Mouse (Mus musculus): ENCODE measurements around the gene Wdfy4. TPM values are rescaled to one million over a fixed set of nuclear protein-coding genes. Genes with fewer than 3 reads are reported as not detected.

The Wdfy4 gene
- total RNA-seq, 2 experiments from 2014 or later, result 0.41 to 0.42 TPM

GRCm38 (mm10) chr14:33099111-33099510 lies 86.2 kb downstream of the Wdfy4 start:
- intact Hi-C loops (cut with DNase I), result no loop called here
- DNase-seq, result no peak
- TF ChIP-seq CTCF (IDR thresholded peaks at IDR 0.05), result no peak
- Histone ChIP-seq H3K27ac (no peak overlapping the region), H3K4me3 (no peak overlapping the region)

GRCm38 (mm10) chr14:33096462-33096861 lies 88.8 kb downstream of the Wdfy4 start:
- no peak for TF ChIP-seq CTCF (IDR thresholded peaks at IDR 0.05)

GRCm38 (mm10) chr14:33083326-33083725 lies 102.0 kb downstream of the Wdfy4 start:
- Histone ChIP-seq H3K27ac (no peak overlapping the region), H3K4me3 (no peak overlapping the region)
- no peak for DNase-seq
- intact Hi-C loops (cut with DNase I), result no loop called here
- TF ChIP-seq CTCF (IDR thresholded peaks at IDR 0.05), result no peak

More at GRCm38 (mm10) chr14:33096462-33096861, 88.8 kb downstream of the Wdfy4 start:
- intact Hi-C loops (cut with DNase I), result no loop called here
- no peak overlapping the region for H3K4me3 ChIP-seq
- H3K27ac ChIP-seq, result no peak overlapping the region
- no peak for DNase-seq

GRCm38 (mm10) chr14:33082301-33082700 lies 103.0 kb downstream of the Wdfy4 start:
- intact Hi-C loops (cut with DNase I), result no loop called here
- no peak for TF ChIP-seq CTCF (IDR thresholded peaks at IDR 0.05)
- Histone ChIP-seq H3K27ac (no peak overlapping the region), H3K4me3 (no peak overlapping the region)
- no peak for DNase-seq

DNA sequence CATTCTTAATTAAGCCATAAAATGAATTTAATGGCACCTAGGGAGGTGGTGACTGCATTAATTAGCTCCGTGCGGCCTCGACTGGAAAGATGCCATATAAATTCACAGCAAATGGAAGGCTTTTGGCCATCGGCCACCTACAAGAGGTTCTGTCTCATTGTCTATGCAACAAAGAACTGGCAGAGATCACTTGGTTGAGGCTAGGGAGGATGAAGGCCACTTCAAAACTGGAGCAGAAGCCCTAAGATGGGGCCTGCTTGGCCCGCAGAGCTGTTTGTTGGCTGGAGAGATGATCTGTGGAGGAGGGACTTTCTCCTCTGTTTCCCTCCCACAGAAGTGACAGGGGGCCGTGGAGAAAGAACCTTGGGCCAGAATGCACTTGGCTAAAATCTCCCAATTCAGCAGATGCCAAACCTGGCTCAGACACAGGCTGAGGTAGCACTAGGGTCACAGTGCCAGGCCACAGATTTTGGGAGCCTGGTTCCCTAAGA lies 103.9 kb downstream of the Wdfy4 start:
- TF ChIP-seq CTCF (IDR thresholded peaks at IDR 0.05), result no peak
- intact Hi-C loops (cut with DNase I), result no loop called here
- Histone ChIP-seq H3K27ac (no peak overlapping the region), H3K4me3 (no peak overlapping the region)
- no peak for DNase-seq

DNA sequence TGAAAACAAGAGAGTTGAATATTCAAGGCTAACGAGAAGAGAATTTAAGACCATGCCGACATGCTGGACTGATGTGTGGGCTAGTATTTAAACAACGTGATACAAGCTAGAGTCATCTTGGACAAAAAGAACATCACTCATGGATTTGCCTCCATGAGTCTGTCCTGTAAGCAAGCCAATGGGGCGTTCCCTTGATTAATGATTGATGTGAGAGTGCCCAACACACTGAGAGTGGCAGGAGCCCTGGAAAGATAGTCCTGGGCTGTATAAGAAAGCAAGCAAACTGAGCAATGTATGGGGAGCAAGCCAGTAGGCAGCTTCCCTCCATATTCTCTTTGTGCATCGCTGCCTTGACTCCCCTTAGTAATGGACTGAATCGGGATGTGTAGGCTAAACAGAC lies 106.7 kb downstream of the Wdfy4 start:
- intact Hi-C loops (cut with DNase I), result no loop called here
- TF ChIP-seq CTCF (IDR thresholded peaks at IDR 0.05), result no peak
- no peak for DNase-seq
- Histone ChIP-seq H3K27ac (no peak overlapping the region), H3K4me3 (no peak overlapping the region)

GRCm38 (mm10) chr14:33078110-33078509 lies 107.2 kb downstream of the Wdfy4 start:
- Histone ChIP-seq H3K4me3 (no peak overlapping the region), H3K27ac (no peak overlapping the region)
- no peak for TF ChIP-seq CTCF (IDR thresholded peaks at IDR 0.05)
- DNase-seq, result no peak
- intact Hi-C loops (cut with DNase I), result no loop called here

DNA sequence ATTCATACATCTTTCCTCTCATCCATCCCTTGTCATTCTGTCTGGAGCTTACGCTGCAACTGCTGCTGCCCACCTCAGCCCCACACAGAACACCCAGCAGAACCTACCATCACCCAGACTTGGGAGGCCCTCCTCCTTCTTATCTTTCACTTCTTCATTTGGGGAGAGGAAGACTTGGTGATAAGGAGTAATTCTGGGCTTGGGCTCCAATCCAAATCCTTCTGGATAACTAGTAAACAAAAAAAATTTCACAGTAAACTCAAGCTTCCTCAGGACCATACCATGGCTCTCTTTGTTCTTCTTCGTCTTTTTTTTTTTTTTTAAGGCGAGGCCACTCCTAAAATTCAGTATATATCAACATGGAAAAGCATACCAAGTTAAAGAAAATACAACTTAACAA lies 112.0 kb downstream of the Wdfy4 start:
- H3K4me3 ChIP-seq, result no peak overlapping the region
- DNase-seq, result no peak
- no peak for TF ChIP-seq CTCF (IDR thresholded peaks at IDR 0.05)
- intact Hi-C loops (cut with DNase I), result no loop called here
- H3K27ac ChIP-seq, result no peak overlapping the region

GRCm38 (mm10) chr14:33072351-33072750 lies 113.0 kb downstream of the Wdfy4 start:
- TF ChIP-seq CTCF (IDR thresholded peaks at IDR 0.05), result no peak
- no peak for DNase-seq
- intact Hi-C loops (cut with DNase I), result no loop called here
- no peak overlapping the region for H3K27ac ChIP-seq
- H3K4me3 ChIP-seq, result no peak overlapping the region

GRCm38 (mm10) chr14:33067676-33068075 lies 117.6 kb downstream of the Wdfy4 start:
- DNase-seq, result no peak
- intact Hi-C loops (cut with DNase I), result no loop called here
- no peak overlapping the region for H3K27ac ChIP-seq
- no peak for TF ChIP-seq CTCF (IDR thresholded peaks at IDR 0.05)
- H3K4me3 ChIP-seq, result no peak overlapping the region

- Histone ChIP-seq H3K27ac (no peak overlapping the region), H3K4me3 (no peak overlapping the region)
- no peak for TF ChIP-seq CTCF (IDR thresholded peaks at IDR 0.05)
- no peak for DNase-seq
- intact Hi-C loops (cut with DNase I), result no loop called here
Observed at GRCm38 (mm10) chr14:33062996-33063395, 122.3 kb downstream of the Wdfy4 start.

GRCm38 (mm10) chr14:33058881-33059660 lies 126.2 kb downstream of the Wdfy4 start:
- no peak for TF ChIP-seq CTCF (IDR thresholded peaks at IDR 0.05)
- intact Hi-C loops (cut with DNase I), result no loop called here
- Histone ChIP-seq H3K27ac (no peak overlapping the region), H3K4me3 (no peak overlapping the region)
- no peak for DNase-seq

DNA sequence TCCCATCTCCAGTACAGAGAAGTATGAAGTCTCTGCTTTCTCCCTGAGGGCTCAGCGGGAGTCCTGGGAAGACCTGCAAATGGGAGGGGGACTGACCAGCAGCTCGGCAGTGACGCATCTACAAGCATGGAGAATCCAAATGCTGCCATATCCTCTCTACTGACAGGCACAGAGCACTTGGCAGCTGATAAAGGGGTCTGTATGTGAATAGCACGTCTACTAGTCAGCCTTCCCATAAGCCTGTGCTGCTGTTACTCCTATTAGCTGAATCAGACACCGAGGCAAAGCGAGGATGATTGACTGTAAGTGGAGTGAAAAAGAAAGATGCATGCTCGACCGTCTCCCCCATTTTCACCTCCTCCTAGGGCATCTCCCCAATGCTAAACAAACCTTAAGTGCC lies 131.9 kb downstream of the Wdfy4 start:
- Histone ChIP-seq H3K27ac (no peak overlapping the region), H3K4me3 (no peak overlapping the region)
- no peak for DNase-seq
- TF ChIP-seq CTCF (IDR thresholded peaks at IDR 0.05), result no peak
- intact Hi-C loops (cut with DNase I), result no loop called here

GRCm38 (mm10) chr14:33045217-33045616 lies 140.1 kb downstream of the Wdfy4 start:
- intact Hi-C loops (cut with DNase I), result no loop called here
- no peak overlapping the region for H3K27ac ChIP-seq
- no peak for TF ChIP-seq CTCF (IDR thresholded peaks at IDR 0.05)

More at GRCm38 (mm10) chr14:33045217-33045616, 140.1 kb downstream of the Wdfy4 start:
- no peak for DNase-seq
- no peak overlapping the region for H3K4me3 ChIP-seq

All from gastrocnemius, adult 2 months (tissue).